Mouse (Mus musculus) ES-E14 (cell line): ENCODE data around the gene Sash1.

Experiments used
- CHD2 ChIP-seq: IDR thresholded peaks from 2 replicates; pipeline ENCODE4 v1.6.1; 2014; ENCODE audit warnings: mild to moderate bottlenecking, low read depth, low read length, inconsistent platforms
- MAFK ChIP-seq: IDR thresholded peaks from 2 replicates; pipeline ENCODE4 v1.6.1; 2014; ENCODE audit warnings: mild to moderate bottlenecking, low read depth, low read length, inconsistent platforms; ENCODE audit not compliant: insufficient read depth
- ZNF384 ChIP-seq: IDR thresholded peaks from 2 replicates; pipeline ENCODE4 v1.6.1; 2012; ENCODE audit warnings: low read depth, low read length, inconsistent platforms

DNA sequence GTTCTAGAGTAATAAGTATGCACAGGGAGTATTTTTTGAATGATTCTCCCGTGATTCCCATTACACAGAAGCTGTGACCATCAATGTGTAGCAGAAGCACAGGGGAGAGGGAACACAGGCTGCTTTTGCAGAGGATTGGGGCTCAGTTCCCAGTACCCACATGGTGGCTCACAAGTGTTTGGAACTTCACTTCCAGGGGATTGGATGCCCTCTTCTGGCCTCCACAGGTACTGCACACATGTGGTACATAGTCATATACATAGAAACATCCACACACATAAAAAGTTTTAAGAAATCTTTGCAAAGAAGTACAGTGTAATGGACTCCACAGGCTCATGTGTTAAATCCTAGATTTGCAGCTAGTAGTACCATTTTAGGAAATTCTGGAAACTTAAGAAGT is 199.7 kb downstream of the Sash1 start:
- TF ChIP-seq MAFK (no peak), ZNF384 (no peak), CHD2 (no peak)
